Mouse (Mus musculus) hindbrain, embryonic 13.5 days (tissue): ENCODE measurements around the gene Acaca. TPM values are rescaled to one million over a fixed set of nuclear protein-coding genes. Genes with fewer than 3 reads are reported as not detected.
"Not testable (repeated sequence)": the region's sequence is repeated elsewhere in the genome, so short reads cannot be mapped to it uniquely, and the experiment has no call there.

Source experiments
- ATAC-seq: fragments of 200-750 bp; cut with Nextera tagmentation; 2 replicates; pipeline ENCODE4 v1.8.0; 2017; ENCODE audit warnings: moderate TSS enrichment; ENCODE audit not compliant: low FRiP score
- H3K27ac ChIP-seq: fragments of 300-500 bp; sonication (generic); 2 replicates; pipeline ENCODE4 v1.5.1; 2015; ENCODE audit warnings: inconsistent platforms, mild to moderate bottlenecking, moderate library complexity
- H3K27me3 ChIP-seq: fragments of 300-500 bp; sonication (generic); 2 replicates; pipeline ENCODE4 v1.6.1; 2015; ENCODE audit warnings: mild to moderate bottlenecking, inconsistent platforms
- H3K36me3 ChIP-seq: fragments of 300-500 bp; sonication (generic); 2 replicates; pipeline ENCODE4 v1.6.1; 2015; ENCODE audit warnings: mild to moderate bottlenecking, inconsistent platforms
- H3K4me1 ChIP-seq: fragments of 300-500 bp; sonication (generic); replicated peaks from 2 replicates; pipeline ENCODE4 v1.6.1; 2015; ENCODE audit warnings: inconsistent platforms
- H3K4me2 ChIP-seq: fragments of 300-500 bp; sonication (generic); 2 replicates; pipeline ENCODE4 v1.6.1; 2015; ENCODE audit warnings: inconsistent platforms, mild to moderate bottlenecking, moderate library complexity
- H3K4me3 ChIP-seq: fragments of 300-500 bp; sonication (generic); 2 replicates; pipeline ENCODE4 v1.5.1; 2015; ENCODE audit warnings: mild to moderate bottlenecking, inconsistent platforms
- H3K9ac ChIP-seq: fragments of 300-500 bp; sonication (generic); 2 replicates; pipeline ENCODE4 v1.6.1; 2015; ENCODE audit warnings: mild to moderate bottlenecking, inconsistent platforms
- H3K9me3 ChIP-seq: fragments of 300-500 bp; sonication (generic); 2 replicates; pipeline ENCODE4 v1.6.1; 2016; ENCODE audit warnings: inconsistent platforms
- WGBS: fragments of 180-500 bp; shearing (Covaris S2); methylation state at CpG from one replicate; pipeline ENCODE4 v1.1.7; 2015; 5-methylcytosine and 5-hydroxymethylcytosine counted together
- polyA plus RNA-seq: library from polyadenylated mRNA; unstranded; fragments of >200 nt; fragmentation: Nextera tagmentation; extraction: Ambion mirVana; gene quantifications from 2 replicates; pipeline ENCODE4 v1.2.1, GENCODE M21; 2015

Gene Acaca
- polyA plus RNA-seq, 1 experiment from 2014 or later = 24.5 TPM

DNA sequence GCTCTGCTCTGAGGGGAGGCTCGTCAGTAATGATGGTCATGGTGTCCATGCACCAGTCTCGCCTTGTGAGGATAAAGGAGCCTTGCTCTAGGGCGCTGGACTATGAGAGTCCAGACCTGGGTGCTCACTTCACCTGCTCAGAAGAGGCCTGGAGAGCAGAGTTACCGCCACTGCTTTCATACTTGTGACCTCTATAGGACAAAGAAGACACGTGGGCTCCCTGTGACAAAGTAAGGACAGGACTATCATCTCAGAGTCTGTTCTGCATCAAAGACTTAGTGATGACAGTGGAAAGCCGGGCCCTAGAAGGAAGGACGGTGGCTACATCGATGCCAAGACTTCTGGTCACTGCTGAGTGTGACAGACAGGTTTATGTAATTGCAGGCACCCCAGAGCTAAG is 261.7 kb downstream of the Acaca start:
- H3K9ac ChIP-seq = no peak overlapping the region
- 91% methylated on average over 8 of the region's 8 CpGs for WGBS

GRCm38 (mm10) chr11:84392066-84392465 is 262.6 kb downstream of the Acaca start:
- ATAC-seq, H3K9ac ChIP-seq, H3K9me3 ChIP-seq, H3K4me3 ChIP-seq, H3K4me2 ChIP-seq, H3K27me3 ChIP-seq: not testable (repeated sequence)
- WGBS = 80% methylated on average over 7 of the region's 7 CpGs
- H3K36me3 ChIP-seq = peaks cover 22% of the 10 kb centered on the region
- H3K4me1 ChIP-seq = peaks cover 38% of the 10 kb centered on the region
- H3K27ac ChIP-seq = 0 out of 2 replicates have a peak overlapping the region, but pooled peaks have one; percentile 20

More for the DNA sequence above, 261.7 kb downstream of the Acaca start:
- H3K4me1 ChIP-seq = peaks cover 29% of the 10 kb centered on the region
- peaks cover 22% of the 10 kb centered on the region for H3K36me3 ChIP-seq
- H3K27ac ChIP-seq = no peak overlapping the region
- ATAC-seq = no peak
- no peak overlapping the region for H3K4me3 ChIP-seq
- no peaks in the 10 kb centered on the region for H3K27me3 ChIP-seq
- no peak overlapping the region for H3K4me2 ChIP-seq
- H3K9me3 ChIP-seq = no peaks in the 10 kb centered on the region

GRCm38 (mm10) chr11:84393571-84393970 is 264.1 kb downstream of the Acaca start:
- Histone ChIP-seq H3K4me2 (no peak overlapping the region), H3K4me1 (peaks cover 39% of the 10 kb centered on the region), H3K4me3 (no peak overlapping the region), H3K36me3 (peaks cover 27% of the 10 kb centered on the region), H3K9ac (no peak overlapping the region), H3K9me3 (no peaks in the 10 kb centered on the region), H3K27me3 (no peaks in the 10 kb centered on the region), H3K27ac (peak overlapping the region; percentile 53; the same call in 1 of the 2 replicates)
- ATAC-seq = no peak
- WGBS = 81% methylated on average over 7 of the region's 7 CpGs

GRCm38 (mm10) chr11:84395010-84395409 is 265.5 kb downstream of the Acaca start:
- Histone ChIP-seq H3K4me1 (peaks cover 33% of the 10 kb centered on the region), H3K9me3 (no peaks in the 10 kb centered on the region), H3K27ac (0 out of 2 replicates have a peak overlapping the region, but pooled peaks have one; percentile 25), H3K4me2 (no peak overlapping the region), H3K36me3 (peaks cover 31% of the 10 kb centered on the region), H3K9ac (no peak overlapping the region), H3K4me3 (no peak overlapping the region), H3K27me3 (no peaks in the 10 kb centered on the region)
- 75% methylated on average over 1 of the region's 1 CpGs for WGBS
- no peak for ATAC-seq

- Histone ChIP-seq H3K9me3 (peaks cover 10% of the 10 kb centered on the region; the same call in 1 of the 2 replicates), H3K36me3 (no peaks in the 10 kb centered on the region; the same call in 1 of the 2 replicates), H3K4me3 (no peak overlapping the region), H3K4me2 (no peak overlapping the region), H3K4me1 (peaks cover 28% of the 10 kb centered on the region), H3K27ac (no peak overlapping the region), H3K27me3 (no peaks in the 10 kb centered on the region), H3K9ac (no peak overlapping the region)
- ATAC-seq = no peak
- 98% methylated on average over 4 of the region's 4 CpGs for WGBS
Observed at GRCm38 (mm10) chr11:84406733-84407132, 277.3 kb downstream of the Acaca start.

- ATAC-seq = no peak
- no peaks in the 10 kb centered on the region; the same call in 1 of the 2 replicates for H3K36me3 ChIP-seq
- H3K27me3 ChIP-seq = no peaks in the 10 kb centered on the region
- H3K27ac ChIP-seq = peak overlapping the region; percentile 79
- H3K4me3 ChIP-seq = no peak overlapping the region
- peaks cover 10% of the 10 kb centered on the region; the same call in 1 of the 2 replicates for H3K9me3 ChIP-seq
- 54% methylated on average over 4 of the region's 4 CpGs for WGBS
- H3K9ac ChIP-seq = no peak overlapping the region
- no peak overlapping the region for H3K4me2 ChIP-seq
- peaks cover 36% of the 10 kb centered on the region for H3K4me1 ChIP-seq
Observed at GRCm38 (mm10) chr11:84410383-84410782, 280.9 kb downstream of the Acaca start.

DNA sequence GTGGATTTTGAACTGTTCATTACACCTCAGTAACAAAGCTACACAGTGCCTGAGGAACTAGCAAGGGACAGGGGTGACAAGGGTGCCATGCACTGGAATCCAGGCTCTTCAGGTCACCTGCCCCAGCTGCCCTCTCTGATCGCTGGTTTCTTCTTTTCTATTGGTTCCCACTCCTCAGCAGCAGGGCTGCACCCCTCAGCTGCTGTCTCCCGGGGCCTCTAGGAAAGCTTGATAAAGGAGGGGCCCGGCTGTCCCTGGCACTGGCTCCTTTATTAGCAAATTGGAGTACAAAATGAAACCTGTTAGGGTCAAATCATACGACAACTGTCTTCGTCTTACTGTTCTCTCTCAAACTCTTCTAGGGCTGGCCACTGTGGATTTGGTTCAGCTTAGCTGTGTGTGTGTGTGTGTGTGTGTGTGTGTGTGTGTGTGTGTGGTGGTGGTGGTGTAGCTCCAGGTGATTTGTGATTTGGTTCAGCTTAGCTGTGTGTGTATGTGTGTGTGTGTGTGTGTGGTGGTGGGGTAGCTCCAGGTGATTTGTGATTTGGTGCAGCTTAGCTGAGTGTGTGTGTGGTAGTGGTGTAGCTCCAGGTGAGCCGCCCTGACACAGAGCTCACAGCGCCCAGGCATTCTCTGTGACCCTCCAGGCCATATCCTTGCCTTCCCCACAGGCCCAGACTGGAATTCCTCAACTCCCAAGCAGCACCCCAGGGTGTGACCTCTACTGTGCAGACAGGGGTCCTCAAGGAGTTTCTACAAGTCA is 281.6 kb downstream of the Acaca start:
- peaks cover 36% of the 10 kb centered on the region for H3K4me1 ChIP-seq
- H3K27ac ChIP-seq = peak overlapping the region; percentile 79
- ATAC-seq = no peak

GRCm38 (mm10) chr11:84411642-84412018 is 282.2 kb downstream of the Acaca start:
- Histone ChIP-seq H3K36me3 (no peaks in the 10 kb centered on the region; the same call in 1 of the 2 replicates), H3K27me3 (no peaks in the 10 kb centered on the region), H3K4me1 (peaks cover 36% of the 10 kb centered on the region), H3K9me3 (peaks cover 3% of the 10 kb centered on the region; the same call in 1 of the 2 replicates), H3K4me2 (no peak overlapping the region), H3K27ac (peak overlapping the region; percentile 79), H3K4me3 (no peak overlapping the region), H3K9ac (no peak overlapping the region)
- WGBS = 69% methylated on average over 7 of the region's 7 CpGs
- no peak for ATAC-seq

More for the DNA sequence above, 281.6 kb downstream of the Acaca start:
- H3K9me3 ChIP-seq = peaks cover 9% of the 10 kb centered on the region; the same call in 1 of the 2 replicates
- whole genome bisulfite sequencing = 61% methylated on average over 7 of the region's 7 CpGs
- no peaks in the 10 kb centered on the region for H3K27me3 ChIP-seq
- H3K9ac ChIP-seq = no peak overlapping the region
- H3K4me3 ChIP-seq = no peak overlapping the region
- H3K36me3 ChIP-seq = no peaks in the 10 kb centered on the region; the same call in 1 of the 2 replicates
- H3K4me2 ChIP-seq = no peak overlapping the region

DNA sequence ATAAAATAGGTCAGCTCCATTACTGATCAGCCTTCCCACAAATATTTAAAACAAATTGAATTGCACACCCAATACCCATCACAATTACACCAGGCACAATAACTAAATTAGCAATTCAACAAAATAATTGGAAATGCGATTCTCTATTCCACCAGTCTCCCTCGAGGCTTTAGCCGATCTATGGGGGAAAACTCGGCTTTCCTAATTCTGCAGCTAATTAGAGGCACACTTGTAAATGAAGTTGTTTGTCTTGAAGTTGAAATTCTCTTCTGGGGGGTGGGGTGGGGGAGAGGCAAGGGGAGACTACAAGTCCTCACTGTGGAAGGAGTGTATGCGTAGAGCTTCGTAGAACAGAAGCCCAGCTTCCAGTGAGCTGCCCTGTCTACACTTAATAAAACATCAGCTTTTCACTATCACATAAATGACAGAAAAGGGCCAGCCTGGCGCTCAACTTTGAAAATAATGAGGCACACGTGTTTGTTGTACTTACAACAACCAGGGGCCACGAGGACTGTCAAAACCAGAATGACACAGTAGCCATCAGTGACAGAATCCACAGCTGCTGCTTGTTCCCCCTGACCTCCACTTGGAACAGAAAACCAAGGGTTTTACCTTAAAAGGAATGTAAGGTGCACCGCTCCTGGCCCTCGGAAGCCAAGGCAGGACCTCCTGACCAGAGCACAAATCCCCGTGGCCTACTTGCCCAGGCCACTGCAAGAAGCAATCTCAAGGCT is 282.9 kb downstream of the Acaca start:
- Histone ChIP-seq H3K36me3 (no peaks in the 10 kb centered on the region), H3K9me3 (no peaks in the 10 kb centered on the region), H3K27me3 (no peaks in the 10 kb centered on the region), H3K9ac (no peak overlapping the region; the same call in 1 of the 2 replicates), H3K27ac (peak overlapping the region; percentile 74), H3K4me3 (no peak overlapping the region), H3K4me2 (no peak overlapping the region), H3K4me1 (peaks cover 36% of the 10 kb centered on the region)
- 54% methylated on average over 12 of the region's 12 CpGs for WGBS
- no peak for ATAC-seq

DNA sequence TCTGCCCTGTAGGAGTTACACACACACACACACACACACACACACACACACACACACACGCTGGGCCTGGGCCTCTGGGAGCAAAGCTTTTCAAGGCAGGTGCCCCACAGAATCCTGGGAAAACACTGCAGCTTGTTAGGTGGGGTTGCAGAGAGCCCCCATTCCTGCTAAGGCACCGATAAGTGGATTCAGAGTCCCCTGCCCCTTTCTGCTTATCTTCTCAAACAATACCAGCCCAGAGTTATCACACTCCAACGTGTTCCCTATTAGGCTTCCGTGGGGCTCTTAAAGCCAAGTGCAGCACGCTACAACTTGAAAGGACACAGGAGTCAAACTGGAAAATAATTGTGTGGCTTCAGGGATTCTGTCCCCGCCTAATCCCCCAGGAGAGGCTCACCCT is 283.6 kb downstream of the Acaca start:
- Histone ChIP-seq H3K9me3 (no peaks in the 10 kb centered on the region), H3K4me2 (no peak overlapping the region), H3K4me1 (peaks cover 36% of the 10 kb centered on the region), H3K36me3 (no peaks in the 10 kb centered on the region), H3K27me3 (no peaks in the 10 kb centered on the region), H3K4me3 (no peak overlapping the region), H3K9ac (no peak overlapping the region; the same call in 1 of the 2 replicates), H3K27ac (peak overlapping the region; percentile 74)
- WGBS = 65% methylated on average over 6 of the region's 6 CpGs
- no peak for ATAC-seq

DNA sequence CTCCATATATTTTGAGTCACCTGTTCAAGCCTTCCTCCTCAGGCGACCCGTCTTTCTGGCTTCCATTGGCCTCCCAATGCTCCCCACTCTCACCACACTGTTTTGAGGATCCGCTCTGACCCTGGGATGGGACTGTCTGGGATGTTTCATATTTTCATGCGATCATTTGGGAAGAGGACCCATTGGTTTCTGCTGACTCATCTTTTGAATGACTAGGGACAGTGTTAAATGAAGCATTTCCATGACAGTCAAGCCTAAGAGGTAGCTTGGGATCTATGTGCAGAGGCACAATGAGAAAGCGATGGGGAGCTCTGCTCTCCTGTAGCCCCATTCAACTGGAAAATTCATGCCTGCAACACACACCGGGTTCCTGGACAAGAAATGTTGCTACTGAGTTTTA is 291.3 kb downstream of the Acaca start:
- no peak for ATAC-seq
- Histone ChIP-seq H3K4me1 (peaks cover 30% of the 10 kb centered on the region), H3K9ac (no peak overlapping the region), H3K36me3 (no peaks in the 10 kb centered on the region), H3K4me3 (no peak overlapping the region), H3K9me3 (no peaks in the 10 kb centered on the region), H3K27ac (no peak overlapping the region), H3K4me2 (no peak overlapping the region), H3K27me3 (no peaks in the 10 kb centered on the region)
- 91% methylated on average over 6 of the region's 6 CpGs for WGBS
